Mouse (Mus musculus) spleen, adult 2 months (tissue): ENCODE results near the gene Ncoa1.
"Not testable (repeated sequence)": the region's sequence is repeated elsewhere in the genome, so short reads cannot be mapped to it uniquely, and the experiment has no call there.

ENCODE experiments used
- CTCF ChIP-seq: fragments of 200-500 bp; IDR thresholded peaks from 2 replicates; pipeline ENCODE4 v1.5.1; 2011; ENCODE audit warnings: mild to moderate bottlenecking, inconsistent platforms; ENCODE audit not compliant: insufficient read depth, insufficient read length, insufficient replicate concordance; ENCODE audit errors: extremely low read depth
- POLR2A ChIP-seq: fragments of 200-500 bp; IDR thresholded peaks from 2 replicates; pipeline ENCODE4 v1.6.1; 2011; ENCODE audit warnings: low read depth, low read length, inconsistent platforms

DNA sequence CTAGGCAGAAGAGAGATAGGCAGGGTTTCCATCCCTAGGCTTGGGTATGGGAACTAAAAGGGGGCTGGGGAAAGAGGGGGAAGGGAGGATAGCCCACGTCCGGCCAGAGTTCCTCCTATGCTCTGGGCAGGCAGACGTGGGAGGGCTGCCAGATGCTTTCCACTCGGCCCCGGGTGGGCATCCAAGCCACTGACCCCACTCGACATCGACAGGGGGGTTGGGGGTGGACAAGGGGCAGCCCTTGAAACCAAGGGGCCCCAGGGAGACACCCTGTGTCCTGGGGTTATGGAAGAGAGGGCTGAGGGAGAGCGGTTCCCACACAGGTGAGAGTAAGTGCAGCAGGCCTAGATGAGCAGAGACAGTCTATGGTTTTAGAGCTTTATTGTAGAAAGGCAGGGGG, 236.7 kb downstream of the Ncoa1 start:
- not testable (repeated sequence) for TF ChIP-seq CTCF, POLR2A
